Mouse (Mus musculus) liver, postnatal 0 days (tissue): ENCODE measurements around the gene Mfsd10.
A peak's percentile ranks its signal among the peaks of the same experiment; 100 is the strongest.

Experiments used
- CTCF ChIP-seq: sonication (generic); IDR thresholded peaks from 2 replicates; pipeline ENCODE4 v1.5.1; 2016; ENCODE audit warnings: antibody characterized with exemption, low read depth
- EP300 ChIP-seq: IDR thresholded peaks from 2 replicates; pipeline ENCODE4 v1.6.1; 2016; ENCODE audit warnings: antibody characterized with exemption, low read depth, mild to moderate bottlenecking

GRCm38 (mm10) chr5:34642932-34643331 lies 5.9 kb upstream of the Mfsd10 start:
- peak; percentile 80 for TF ChIP-seq CTCF
- TF ChIP-seq EP300, result no peak
